Mouse (Mus musculus): ENCODE data around the gene Arl9. TPM values are rescaled to one million over a fixed set of nuclear protein-coding genes. Genes with fewer than 3 reads are reported as not detected.
A peak's percentile ranks its signal among the peaks of the same experiment; 100 is the strongest.
"Not testable (repeated sequence)": the region's sequence is repeated elsewhere in the genome, so short reads cannot be mapped to it uniquely, and the experiment has no call there.

Gene Arl9
- total and polyA plus RNA-seq, 3 experiments, result 1.6 to 1.7 TPM; not detected in 1

DNA sequence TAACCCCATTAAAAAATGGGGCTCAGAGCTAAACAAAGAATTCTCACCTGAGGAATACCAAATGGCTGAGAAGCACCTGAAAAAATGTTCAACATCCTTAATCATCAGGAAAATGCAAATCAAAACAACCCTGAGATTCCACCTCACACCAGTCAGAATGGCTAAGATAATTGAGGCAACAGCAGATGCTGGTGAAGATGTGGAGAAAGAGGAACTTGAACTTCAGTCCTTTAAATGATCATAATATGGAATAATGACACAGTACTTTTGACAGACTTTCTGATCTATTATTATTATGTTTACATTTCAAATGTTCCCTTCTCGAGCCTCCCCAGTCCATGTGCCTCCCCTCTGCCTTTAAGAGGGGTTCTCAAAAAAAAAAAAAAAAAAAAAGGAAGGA, 32.7 kb upstream of the Arl9 start:
- not testable (repeated sequence) for H3K9ac ChIP-seq (ENCODE audit: control insufficient read depth, low read depth, low read length, poor library complexity, severe bottlenecking); H3K4me3 ChIP-seq (ENCODE audit: control insufficient read depth in 1 of 2, insufficient read depth in 1 of 2, low read depth in 2 of 2, low read length in 2 of 2); H3K27me3 ChIP-seq (ENCODE audit: control insufficient read depth in 1 of 2, insufficient read depth in 2 of 2, low read length in 2 of 2); H3K9me3 ChIP-seq (replicated peaks; ENCODE audit: insufficient read depth, low read length); H3K27ac ChIP-seq (ENCODE audit: control insufficient read depth, low read depth, low read length)
- peaks cover 5 to 10% of the 10 kb centered on the region in 2 experiments; a peak in 3 of 4 replicates for H3K4me1 ChIP-seq (ENCODE audit: control insufficient read depth in 1 of 2, insufficient read depth in 2 of 2, low read length in 2 of 2)
- DNase-seq (ENCODE audit: low read depth, low spot score), result peak; percentile 54
- peaks cover 16% of the 10 kb centered on the region for H3K79me2 ChIP-seq (ENCODE audit: control insufficient read depth, insufficient read depth, low read length, poor library complexity)
- H3K36me3 ChIP-seq (ENCODE audit: control insufficient read depth in 1 of 2, insufficient read depth in 2 of 2, low read length in 2 of 2), result peaks cover 17% of the 10 kb centered on the region in 2 experiments
- TF ChIP-seq EP300 (IDR thresholded peaks at IDR 0.05; ENCODE audit: low read depth in 1 of 2, low read length in 2 of 2), result peak in 1 of 2 experiments; percentile 24; a peak in 1 of 4 replicates
- TF ChIP-seq TAL1 (IDR thresholded peaks at IDR 0.05; ENCODE audit: low read length), result peak; percentile 37
- TF ChIP-seq GATA1 (IDR thresholded peaks at IDR 0.05; ENCODE audit: low read depth, low read length), result peak; percentile 35; the same call in 1 of the 2 replicates
- peak; percentile 76 for TF ChIP-seq RCOR1 (IDR thresholded peaks at IDR 0.05; ENCODE audit: low read depth, low read length)

DNA sequence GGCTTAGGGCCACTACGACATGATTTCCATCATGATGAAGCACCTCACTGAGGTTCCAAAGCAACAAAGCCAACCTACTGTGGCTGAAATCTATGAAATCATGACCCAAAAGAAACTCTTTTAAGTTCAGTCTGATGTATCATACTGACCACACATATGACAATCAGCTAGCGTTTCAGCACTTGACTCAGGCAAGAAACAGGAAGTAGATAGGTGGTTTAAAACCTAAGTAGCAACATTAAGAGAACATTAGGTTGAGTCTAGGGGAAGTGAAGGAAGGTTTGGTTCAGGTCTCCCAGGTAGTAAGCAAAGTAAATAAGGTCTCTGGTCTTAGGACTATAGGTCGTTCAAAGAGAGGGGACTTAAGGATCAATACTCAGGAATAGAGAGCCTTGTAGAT, 30.4 kb upstream of the Arl9 start:
- no peaks in the 10 kb centered on the region for H3K9me3 ChIP-seq (replicated peaks; ENCODE audit: insufficient read depth, low read length)
- no peaks in the 10 kb centered on the region for H3K27me3 ChIP-seq (ENCODE audit: control insufficient read depth in 1 of 2, insufficient read depth in 2 of 2, low read length in 2 of 2)
- peaks cover 26% of the 10 kb centered on the region for H3K79me2 ChIP-seq (ENCODE audit: control insufficient read depth, insufficient read depth, low read length, poor library complexity)
- peak; percentile 81 for DNase-seq (ENCODE audit: low read depth, low spot score)
- TF ChIP-seq POLR2AphosphoS2 (IDR thresholded peaks at IDR 0.05; ENCODE audit: low read length) (no peak), ELF1 (IDR thresholded peaks at IDR 0.05; ENCODE audit: low read depth, low read length) (peak; percentile 60; the same call in 1 of the 2 replicates), TBP (IDR thresholded peaks at IDR 0.05; ENCODE audit: low read depth, low read length) (no peak; the same call in 1 of the 2 replicates), SIN3A (IDR thresholded peaks at IDR 0.05; ENCODE audit: low read length) (peak; percentile 66), NELFE (IDR thresholded peaks at IDR 0.05; ENCODE audit: low read depth, low read length) (no peak), CTCF (IDR thresholded peaks at IDR 0.05 in 2 of 3, conservative IDR thresholded peaks at IDR 0.05 in 1 of 3; ENCODE audit: control insufficient read depth in 1 of 3, insufficient read depth in 1 of 3, low read depth in 2 of 3, low read length in 3 of 3, poor library complexity in 1 of 3, severe bottlenecking in 1 of 3) (no peak)
- H3K4me1 ChIP-seq (ENCODE audit: control insufficient read depth in 1 of 2, insufficient read depth in 2 of 2, low read length in 2 of 2), result peaks cover 5 to 10% of the 10 kb centered on the region in 2 experiments; a peak in 3 of 4 replicates
- no peak overlapping the region for H3K27ac ChIP-seq (ENCODE audit: control insufficient read depth, low read depth, low read length)
- peaks cover 16 to 24% of the 10 kb centered on the region in 2 experiments for H3K36me3 ChIP-seq (ENCODE audit: control insufficient read depth in 1 of 2, insufficient read depth in 2 of 2, low read length in 2 of 2)
- H3K4me3 ChIP-seq (ENCODE audit: control insufficient read depth in 1 of 2, insufficient read depth in 1 of 2, low read depth in 2 of 2, low read length in 2 of 2), result peak overlapping the region; percentile 99
- peak overlapping the region; percentile 75 for H3K9ac ChIP-seq (ENCODE audit: control insufficient read depth, low read depth, low read length, poor library complexity, severe bottlenecking)

GRCm38 (mm10) chr5:76974207-76974553, 29.7 kb upstream of the Arl9 start:
- Histone ChIP-seq H3K36me3 (ENCODE audit: control insufficient read depth in 1 of 2, insufficient read depth in 2 of 2, low read length in 2 of 2) (peaks cover 20 to 24% of the 10 kb centered on the region in 2 experiments), H3K79me2 (ENCODE audit: control insufficient read depth, insufficient read depth, low read length, poor library complexity) (peaks cover 26% of the 10 kb centered on the region), H3K4me1 (ENCODE audit: control insufficient read depth in 1 of 2, insufficient read depth in 2 of 2, low read length in 2 of 2) (peaks cover 5 to 10% of the 10 kb centered on the region in 2 experiments; a peak in 3 of 4 replicates), H3K9me3 (replicated peaks; ENCODE audit: insufficient read depth, low read length) (no peaks in the 10 kb centered on the region), H3K4me3 (ENCODE audit: control insufficient read depth in 1 of 2, insufficient read depth in 1 of 2, low read depth in 2 of 2, low read length in 2 of 2) (peak overlapping the region; percentile 99), H3K27ac (ENCODE audit: control insufficient read depth, low read depth, low read length) (peak overlapping the region; percentile 8), H3K27me3 (ENCODE audit: control insufficient read depth in 1 of 2, insufficient read depth in 2 of 2, low read length in 2 of 2) (no peaks in the 10 kb centered on the region), H3K9ac (ENCODE audit: control insufficient read depth, low read depth, low read length, poor library complexity, severe bottlenecking) (peak overlapping the region; percentile 75)
- no peak for DNase-seq (ENCODE audit: low read depth, low spot score)
- TF ChIP-seq BHLHE40 (IDR thresholded peaks at IDR 0.05; ENCODE audit: borderline replicate concordance, low read depth, low read length) (no peak), POLR2AphosphoS2 (IDR thresholded peaks at IDR 0.05; ENCODE audit: low read length) (peak; percentile 68; the same call in 1 of the 2 replicates)
